Mouse (Mus musculus) adrenal gland, postnatal 10 days (tissue): ENCODE data around the gene Gm10322. TPM values are rescaled to one million over a fixed set of nuclear protein-coding genes. Genes with fewer than 3 reads are reported as not detected.

Source experiments
- DNase-seq: peaks from one replicate; pipeline ENCODE4 v3.0.0; 2021; ENCODE audit warnings: mixed read lengths
- total RNA-seq, 2 experiments: library from RNA; stranded (reverse); gene quantifications; 2 replicates each; pipeline ENCODE4 v1.2.3; 2021

The Gm10322 gene
- total RNA-seq, 2 experiments from 2014 or later: not detected

DNA sequence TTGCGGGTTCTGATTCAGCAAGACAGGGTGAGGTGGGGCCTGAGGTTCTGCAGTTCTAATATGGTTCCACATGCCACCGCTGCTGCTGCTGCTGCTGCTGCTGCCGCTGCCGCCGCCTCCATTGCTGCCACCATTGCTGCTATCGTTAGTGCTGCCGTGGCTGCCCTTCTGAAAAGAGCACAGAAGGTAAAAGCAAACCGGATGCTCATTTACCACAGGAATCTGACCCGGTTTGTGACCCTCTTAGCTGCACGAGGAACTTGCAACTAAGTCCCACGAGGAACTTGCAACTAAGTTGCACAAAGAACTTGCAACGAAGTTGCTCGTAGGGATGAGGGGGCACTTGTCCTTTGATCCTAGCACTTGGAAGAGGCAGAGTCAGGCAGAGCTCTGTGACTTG lies 40.9 kb downstream of the Gm10322 start:
- DNase-seq: no peak

- no peak for DNase-seq
Measured at GRCm38 (mm10) chr10:59664765-59665164, 48.9 kb downstream of the Gm10322 start.

DNA sequence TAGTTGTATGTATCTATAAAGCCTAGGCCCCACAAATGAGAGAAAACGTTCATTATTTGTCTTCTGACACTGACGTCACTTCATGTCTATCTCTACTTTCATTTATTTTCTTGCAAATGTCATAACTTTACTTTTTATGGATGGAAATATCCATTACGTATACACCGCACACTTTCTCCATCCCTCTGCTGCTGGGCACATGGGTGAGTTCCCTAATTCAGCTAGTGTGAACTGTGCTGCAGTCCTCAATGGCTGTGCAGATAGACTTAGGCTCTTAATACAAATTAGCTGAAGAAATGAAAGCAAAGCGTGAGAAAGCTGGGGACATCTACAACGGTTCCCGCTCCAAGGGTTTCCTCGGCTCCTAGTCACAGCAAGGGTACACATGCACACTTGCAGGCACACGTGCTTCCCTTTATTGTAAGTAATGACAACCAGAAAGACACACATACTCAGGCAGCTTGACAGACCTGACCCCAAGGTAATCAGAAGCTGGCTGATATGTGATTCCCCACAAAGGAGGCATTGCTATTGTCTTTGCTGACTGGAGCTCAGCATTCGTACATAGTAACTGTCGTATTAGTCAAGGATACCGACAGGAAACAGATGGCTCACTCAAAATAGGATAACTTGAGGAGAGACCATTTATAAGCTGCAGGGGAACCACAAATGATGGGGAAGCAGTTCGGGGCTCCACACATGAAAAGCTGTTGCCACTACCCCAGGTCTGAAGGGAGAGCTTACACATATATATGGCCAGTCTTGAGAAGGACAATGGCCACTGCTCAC lies 49.8 kb downstream of the Gm10322 start:
- no peak for DNase-seq

Other genes with a start within 250 kb of the Gm10322 start
- 100 to 1,000 TPM; 123 to 136 TPM for gene Gm10273, start 220.4 kb upstream of the Gm10322 start, total RNA-seq
- gene Pla2g12b, start 212.4 kb upstream of the Gm10322 start, total RNA-seq: 10 to 100 TPM in 1 of 2 experiments, 1 to 10 TPM in 1; 5.0 to 15.8 TPM
- 10 to 100 TPM in 1 of 2 experiments, 1 to 10 TPM in 1; 5.1 to 10.2 TPM for gene Oit3, start 174.3 kb upstream of the Gm10322 start, total RNA-seq
- gene Mcu, start 629 bp downstream of the Gm10322 start, total RNA-seq: 10 to 100 TPM; 33.4 to 40.4 TPM
- gene Micu1, start 86.4 kb downstream of the Gm10322 start, total RNA-seq: 10 to 100 TPM; 56.1 to 67.3 TPM